Mouse (Mus musculus) right cerebral cortex, postnatal 4 days (tissue): ENCODE measurements around the gene Rnf2.

Experiments used
- DNase-seq: peaks from one replicate; pipeline ENCODE4 v3.0.0-alpha.2; 2022

The Rnf2 gene

DNA sequence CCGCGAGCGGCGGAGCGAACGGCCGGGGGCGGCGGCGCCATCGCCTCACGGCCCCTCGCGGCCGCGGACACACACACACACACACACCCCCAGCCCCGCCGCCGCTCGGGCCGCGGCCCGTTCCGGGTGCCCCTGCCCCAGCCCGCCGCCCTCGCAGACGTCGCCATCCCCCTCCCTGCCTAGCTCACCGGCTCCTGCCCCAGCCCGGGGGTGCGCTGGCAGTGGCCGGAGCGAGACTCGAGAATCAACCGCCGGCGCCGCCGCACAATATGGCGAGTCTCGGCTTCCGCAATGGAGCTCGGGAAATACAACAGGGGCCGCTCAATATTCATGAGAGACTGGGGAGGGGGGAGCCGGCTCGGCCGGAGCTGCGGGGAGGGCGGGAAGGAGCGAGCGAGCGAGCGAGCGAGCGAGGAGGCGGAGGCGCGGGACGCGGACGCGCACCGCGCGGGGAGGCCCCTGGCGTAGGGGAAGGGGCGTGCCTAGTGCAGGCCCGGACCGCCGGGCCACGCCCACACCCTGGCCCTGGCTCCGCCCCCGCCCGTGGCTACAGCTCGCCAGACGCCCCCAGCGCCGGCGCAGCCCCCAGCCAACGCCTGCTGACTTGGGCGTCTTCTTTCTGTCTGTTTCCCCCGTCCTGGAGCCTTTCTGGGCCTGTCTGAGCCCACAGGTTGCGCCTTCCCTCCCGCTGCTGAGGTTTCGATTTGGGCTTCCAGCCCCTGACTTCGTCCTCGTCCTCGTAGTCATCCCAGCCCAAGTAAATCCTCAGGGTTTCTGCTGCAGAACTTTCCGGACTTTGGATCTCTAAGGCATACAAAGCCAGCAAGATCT is at the start of gene Rnf2:
Rnf2 (minus strand) TSS at position 425 of the 831 bp plus-strand sequence.
- peak; percentile 81 for DNase-seq

DNA sequence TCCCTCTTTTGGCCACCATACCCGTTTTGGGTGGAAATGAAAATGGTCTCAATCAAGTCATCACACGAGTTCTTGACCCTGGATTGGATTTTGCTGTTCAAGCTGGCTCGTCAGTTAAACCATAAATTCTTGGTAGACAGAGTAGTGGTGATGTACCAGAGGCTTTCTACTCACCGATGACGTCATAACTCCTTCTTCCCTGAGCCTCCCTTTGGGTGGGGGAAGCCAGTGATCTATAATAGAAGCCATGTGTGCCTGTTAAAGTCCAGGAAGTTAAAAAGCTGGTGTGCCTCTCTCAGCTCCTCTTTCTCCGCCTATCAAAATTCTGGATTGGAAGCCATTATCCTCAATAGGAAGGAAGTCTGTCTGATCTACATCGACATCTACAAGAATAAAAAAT is 49.0 kb upstream of the Rnf2 start:
- DNase-seq = no peak

GRCm38 (mm10) chr1:151548896-151549610 is 48.3 kb upstream of the Rnf2 start:
- DNase-seq = no peak

DNA sequence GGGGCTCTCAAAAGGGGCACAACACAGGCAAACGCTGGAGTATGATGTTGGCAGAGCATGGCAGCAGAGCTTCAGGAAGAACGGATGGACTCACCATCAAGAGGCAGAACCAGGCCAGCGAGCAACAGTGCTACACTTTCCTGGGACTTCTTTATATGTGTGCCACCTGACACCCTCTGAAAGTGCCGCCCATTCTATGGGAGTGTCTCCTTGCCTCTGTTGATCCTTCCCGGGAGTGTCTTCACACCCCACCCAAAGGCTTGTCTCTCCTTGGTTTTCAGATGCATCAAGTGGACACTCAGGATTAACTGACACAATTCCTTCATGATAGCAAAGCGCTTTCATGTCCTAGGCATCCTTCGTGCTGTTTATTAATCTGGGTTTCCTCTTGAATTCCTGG is 44.8 kb upstream of the Rnf2 start:
- no peak for DNase-seq

DNA sequence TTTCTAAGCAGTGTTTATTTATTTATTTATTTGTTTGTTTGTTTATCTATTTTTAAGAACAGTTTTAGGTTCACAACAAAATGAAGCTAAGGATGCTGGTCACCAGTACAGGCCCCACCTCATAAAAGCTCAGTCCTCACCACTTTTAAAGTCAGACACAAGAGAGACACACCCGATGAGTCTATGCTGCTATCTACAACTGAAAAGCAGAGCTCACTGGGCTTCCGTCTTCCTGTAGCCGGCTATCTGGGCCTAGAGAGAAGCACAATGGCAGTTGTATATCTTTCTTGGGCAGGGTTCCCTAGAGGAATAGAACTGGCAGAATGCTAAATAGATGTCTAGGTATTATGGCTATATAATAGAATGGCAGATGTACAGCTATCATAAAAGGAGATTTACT is 43.8 kb upstream of the Rnf2 start:
- no peak for DNase-seq

GRCm38 (mm10) chr1:151543796-151544477 is 43.2 kb upstream of the Rnf2 start:
- DNase-seq = no peak

GRCm38 (mm10) chr1:151526701-151527100 is 25.9 kb upstream of the Rnf2 start:
- DNase-seq = no peak

DNA sequence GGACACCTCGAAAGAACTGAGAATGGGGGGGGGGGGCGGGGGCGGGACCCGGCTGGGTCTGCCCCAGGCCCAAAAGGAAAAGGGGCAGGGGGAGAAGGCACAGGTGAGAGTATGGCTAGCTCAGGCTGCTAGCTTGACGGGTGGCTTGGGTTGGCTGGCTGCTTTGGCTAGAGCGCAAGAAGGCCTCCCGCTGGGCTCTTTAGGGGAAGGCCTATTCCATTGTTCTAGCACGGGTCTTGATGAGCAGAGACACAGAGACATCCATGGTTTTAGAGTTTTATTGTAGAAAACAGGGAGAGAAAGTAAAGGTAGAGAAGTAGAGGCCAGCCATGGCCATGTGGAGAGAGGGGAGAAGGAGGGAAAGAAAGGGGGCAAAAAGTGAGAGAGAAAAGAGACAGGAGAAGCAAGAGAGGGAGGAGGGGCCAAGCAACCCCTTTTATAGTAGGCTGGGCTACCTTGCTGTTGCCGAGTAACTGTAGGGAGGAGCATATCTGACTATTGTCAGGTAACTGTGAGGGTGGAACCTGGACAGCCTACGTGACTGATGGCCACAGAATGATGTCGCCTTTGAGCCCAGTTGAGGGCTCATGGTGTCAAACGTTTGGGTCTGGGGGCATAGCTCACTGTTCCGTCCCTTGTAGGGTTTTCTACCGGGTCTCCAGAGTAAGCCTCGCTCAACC is 17.0 kb upstream of the Rnf2 start:
- no peak for DNase-seq

GRCm38 (mm10) chr1:151516871-151517270 is 16.1 kb upstream of the Rnf2 start:
- no peak for DNase-seq

- DNase-seq = no peak
Observed at GRCm38 (mm10) chr1:151515733-151516132, 15.0 kb upstream of the Rnf2 start.

- no peak for DNase-seq
Observed at GRCm38 (mm10) chr1:151514119-151514518, 13.4 kb upstream of the Rnf2 start.

DNA sequence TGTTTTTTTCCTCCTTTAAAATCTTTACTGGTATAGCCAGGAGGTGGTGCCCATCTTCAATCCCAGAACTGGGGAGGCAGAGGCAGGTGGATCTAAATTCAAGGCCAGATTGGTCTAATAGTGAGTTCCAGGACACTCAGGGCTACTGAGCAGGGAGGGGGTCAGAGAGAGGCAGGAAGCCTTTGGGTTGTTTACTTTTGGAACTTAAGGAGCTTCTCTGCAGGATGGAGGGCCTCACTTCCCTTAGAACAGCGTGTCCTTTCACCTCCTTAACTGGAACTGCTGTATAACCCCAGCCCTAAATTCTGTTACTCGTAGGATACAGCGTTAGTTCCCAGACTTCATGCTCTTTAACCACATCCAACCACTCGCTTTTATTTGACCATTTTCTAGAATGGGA is 10.1 kb upstream of the Rnf2 start:
- no peak for DNase-seq

GRCm38 (mm10) chr1:151499815-151500501 is 797 bp downstream of the Rnf2 start:
- DNase-seq = peak; percentile 50

DNA sequence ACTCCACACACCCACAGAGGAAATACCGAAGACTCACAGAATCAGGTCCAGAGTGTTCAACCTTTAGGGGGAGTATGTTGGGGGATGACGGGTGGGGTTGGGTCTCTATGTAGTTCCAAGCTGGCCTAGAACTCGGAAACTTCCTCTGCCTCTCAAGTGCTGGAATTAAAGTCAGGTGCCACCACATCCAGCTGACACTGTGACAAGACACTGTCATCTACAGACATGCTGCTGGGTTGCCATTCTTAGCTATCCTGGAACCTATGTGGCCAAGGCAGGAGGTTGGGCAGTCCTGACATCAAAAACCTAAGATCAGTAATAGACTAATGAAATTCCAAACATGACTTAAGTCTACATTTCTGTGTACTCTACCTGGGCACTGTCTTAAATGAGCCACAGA is 2.4 kb downstream of the Rnf2 start:
- DNase-seq = no peak

DNA sequence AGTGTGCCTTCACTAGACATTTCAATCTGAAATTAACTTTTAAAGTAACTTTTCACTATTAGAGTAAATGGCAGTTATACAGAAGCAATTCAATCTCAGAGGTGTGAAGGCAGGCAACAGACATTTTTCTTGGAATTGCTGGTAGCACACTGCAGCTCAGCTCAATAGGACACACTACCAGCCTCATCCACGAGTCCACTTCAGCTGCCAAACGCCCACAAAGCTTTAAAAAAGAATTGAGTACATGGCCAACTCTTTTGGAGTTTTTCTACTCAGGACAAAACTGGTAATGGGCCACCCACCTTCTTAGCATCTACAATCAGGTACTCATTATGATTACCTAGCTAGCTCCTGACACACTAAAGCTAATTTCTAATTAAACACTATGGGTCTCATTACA is 2.8 kb downstream of the Rnf2 start:
- DNase-seq = no peak

DNA sequence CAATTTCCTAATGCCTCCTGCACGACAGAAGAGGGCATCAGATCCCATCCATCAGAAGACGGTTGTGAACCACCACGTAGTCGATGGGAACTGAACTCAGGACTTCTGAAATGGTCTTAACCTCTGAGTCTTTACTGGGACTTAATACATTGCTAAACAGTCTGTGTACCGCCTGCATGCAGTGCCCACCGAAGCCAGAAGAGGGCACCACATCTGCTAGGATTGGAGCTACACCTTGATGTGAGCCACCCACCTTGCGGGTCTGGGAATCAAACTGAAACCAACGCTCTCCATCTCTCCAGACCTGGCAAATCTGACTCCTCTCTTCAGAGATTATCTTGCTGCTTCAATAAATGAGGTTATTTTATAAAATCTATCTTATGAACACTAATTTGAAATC is 3.7 kb downstream of the Rnf2 start:
- DNase-seq = peak; percentile 40

DNA sequence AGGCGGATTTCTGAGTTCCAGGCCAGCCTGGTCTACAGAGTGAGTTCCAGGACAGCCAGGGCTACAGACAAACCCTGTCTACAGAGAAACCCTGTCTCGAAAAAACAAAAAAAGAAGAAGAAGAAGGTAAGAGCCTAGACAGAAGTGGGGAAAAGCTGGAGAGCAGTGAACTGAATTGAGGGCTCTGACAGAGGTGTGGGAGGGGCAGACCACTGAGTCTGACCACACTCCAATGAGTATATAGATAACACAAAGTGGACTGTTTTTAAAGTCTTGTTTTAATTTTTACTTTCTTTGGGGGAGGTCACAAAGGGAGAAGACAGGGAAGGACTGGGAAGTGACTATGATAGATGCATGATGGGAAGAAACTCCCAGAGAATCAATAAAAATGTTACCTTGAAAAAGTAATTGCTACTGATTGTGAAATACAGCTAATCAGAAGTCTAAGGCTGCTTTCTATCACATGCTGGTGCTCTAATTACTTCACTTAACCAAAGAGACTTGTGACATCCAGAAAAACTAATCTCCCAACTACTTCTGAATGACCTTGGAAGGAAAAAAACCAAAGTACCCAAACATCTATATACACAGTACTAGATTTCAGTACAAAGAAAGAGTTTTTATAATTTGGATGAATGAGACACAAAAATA is 5.0 kb downstream of the Rnf2 start:
- DNase-seq = no peak

- DNase-seq = no peak
Observed at GRCm38 (mm10) chr1:151494711-151495110, 6.0 kb downstream of the Rnf2 start.

DNA sequence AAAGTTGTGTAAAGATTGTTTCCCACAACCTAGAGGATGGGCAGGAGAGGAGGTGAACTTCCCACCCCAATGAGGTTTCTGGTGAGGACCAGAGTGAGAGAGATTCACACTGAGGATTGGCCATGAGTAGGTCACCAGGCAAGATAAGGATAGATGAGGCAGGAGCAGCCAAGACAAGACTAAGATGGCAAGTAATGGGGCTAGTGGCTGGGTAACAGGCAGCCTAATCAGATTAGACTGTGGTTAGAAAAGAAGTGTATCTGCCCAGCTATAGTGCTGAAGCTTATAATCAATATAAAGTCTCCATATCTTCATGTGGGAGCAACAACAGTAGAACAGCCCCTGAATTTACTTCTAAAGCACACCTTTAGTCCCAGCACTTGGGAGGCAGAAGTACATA is 6.9 kb downstream of the Rnf2 start:
- no peak for DNase-seq

GRCm38 (mm10) chr1:151492419-151492818 is 8.3 kb downstream of the Rnf2 start:
- DNase-seq = no peak

- DNase-seq = no peak
Observed at GRCm38 (mm10) chr1:151489806-151490205, 10.9 kb downstream of the Rnf2 start.

DNA sequence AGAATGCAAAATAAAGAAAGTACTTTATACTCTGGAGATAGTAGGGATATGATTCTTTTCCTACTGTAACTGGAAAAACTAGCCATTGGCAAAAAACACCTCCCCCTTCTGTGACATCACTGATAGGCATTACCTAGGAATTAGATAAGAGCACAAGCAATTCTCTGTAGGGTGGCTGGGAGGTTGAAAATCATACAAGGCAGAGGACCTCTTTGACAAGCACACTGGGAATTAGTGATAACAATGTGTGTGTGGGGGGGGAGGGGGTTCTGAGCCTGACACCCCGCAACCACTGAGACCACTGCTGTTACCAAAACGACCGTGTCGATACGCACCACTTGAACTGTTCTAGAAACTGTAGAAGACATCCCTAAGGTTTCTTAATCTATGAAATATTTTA is 16.0 kb downstream of the Rnf2 start:
- DNase-seq = no peak
